Mouse (Mus musculus): ENCODE data around the gene Tpk1.

DNA sequence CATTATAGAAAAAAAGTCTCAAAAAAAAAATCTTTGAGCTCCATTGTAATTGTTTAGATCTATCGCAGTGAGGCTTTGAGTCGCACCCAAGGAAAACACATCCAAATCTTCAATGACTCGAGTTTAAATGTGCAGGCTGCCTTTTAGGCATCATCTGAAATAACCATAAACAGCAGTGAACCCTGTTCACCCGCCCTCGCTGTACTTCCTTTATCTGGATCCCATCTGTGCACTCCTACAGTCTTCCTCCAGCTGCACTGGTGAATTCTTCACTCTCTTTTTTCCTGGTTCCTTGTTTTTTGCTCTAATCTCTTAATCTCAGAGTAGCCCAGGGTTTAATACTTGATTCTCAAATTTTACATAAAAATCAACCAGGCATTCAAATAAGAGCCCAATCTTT is 23.7 kb downstream of the Tpk1 start:
- TF ChIP-seq POLR2A (IDR thresholded peaks at IDR 0.05; ENCODE audit: low read depth, low read length) = no peak
- TF ChIP-seq CTCF (IDR thresholded peaks at IDR 0.05; ENCODE audit: extremely low read depth, insufficient read length, insufficient replicate concordance, low read depth, low read length) = no peak
